Mouse (Mus musculus): ENCODE data around the gene Osbpl9. TPM values are rescaled to one million over a fixed set of nuclear protein-coding genes. Genes with fewer than 3 reads are reported as not detected.

Osbpl9 gene
- polyA plus RNA-seq, 2 experiments: 17.7 to 25.4 TPM

DNA sequence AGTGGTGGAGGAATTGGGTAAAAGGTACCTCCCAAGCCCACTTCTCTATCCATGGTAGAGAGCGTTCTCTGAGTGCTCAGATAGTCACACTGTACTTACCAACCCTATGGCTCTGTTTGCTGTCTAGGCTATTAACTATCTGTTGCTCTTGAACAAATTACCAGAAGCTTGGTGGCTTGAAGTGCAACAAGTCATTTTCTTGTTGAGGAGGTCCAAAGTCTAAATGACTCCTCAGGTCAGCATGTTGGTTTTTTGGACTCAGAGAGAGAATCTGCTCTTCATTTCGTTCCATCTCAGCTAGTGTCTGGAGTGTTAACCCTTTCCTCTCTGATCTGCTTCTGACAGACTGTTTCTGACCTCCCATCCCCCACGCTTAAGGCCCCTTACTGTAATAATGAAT lies 177.0 kb downstream of the Osbpl9 start:
- Histone ChIP-seq H3K27ac (no peak overlapping the region), H3K9ac (replicated peaks) (no peak overlapping the region), H3K27me3 (ENCODE audit: control insufficient read depth, insufficient read depth, low read length) (no peaks in the 10 kb centered on the region), H3K36me3 (replicated peaks; ENCODE audit: control insufficient read depth, insufficient read depth, low read depth) (peaks cover 3% of the 10 kb centered on the region), H3K4me2 (ENCODE audit: low read depth) (no peak overlapping the region), H3K4me1 (replicated peaks; ENCODE audit: control insufficient read depth in 2 of 2, insufficient read depth in 2 of 2, low read length in 1 of 2) (no peaks in the 10 kb centered on the region), H3K9me3 (ENCODE audit: control insufficient read depth, low read length) (no peaks in the 10 kb centered on the region), H3K4me3 (ENCODE audit: insufficient read depth in 1 of 2, low read depth in 2 of 2, low read length in 2 of 2) (no peak overlapping the region)
- TF ChIP-seq CTCF (IDR thresholded peaks at IDR 0.05; ENCODE audit: low read depth): no peak
- TF ChIP-seq EP300 (IDR thresholded peaks at IDR 0.05; ENCODE audit: low read depth): no peak
- WGBS (ENCODE audit: insufficient replicate concordance): 58% methylated on average over 3 of the region's 3 CpGs
- DNase-seq (ENCODE audit: low read depth in 3 of 3, low spot score in 3 of 3) (no peak), ATAC-seq (ENCODE audit: insufficient read depth) (no peak)

DNA sequence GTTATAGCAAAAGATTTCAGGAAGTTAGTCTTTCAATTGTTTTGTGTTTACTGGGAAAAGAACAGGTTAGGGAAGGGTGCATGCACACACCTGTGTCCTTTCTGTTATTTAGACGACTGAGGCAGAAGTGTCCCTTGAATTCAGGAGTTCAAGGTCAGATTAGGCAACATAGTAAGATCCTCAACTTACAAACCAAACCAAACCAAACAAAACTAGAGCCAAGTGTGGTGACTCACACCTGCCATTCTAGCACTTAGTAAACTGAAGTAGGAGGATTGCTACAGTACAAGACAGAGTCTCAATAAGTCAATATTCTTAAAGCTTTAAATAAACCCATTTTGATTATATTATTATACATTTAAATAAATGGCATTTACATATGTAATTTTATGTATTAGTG lies 180.1 kb downstream of the Osbpl9 start:
- H3K9ac ChIP-seq (replicated peaks): no peak overlapping the region
- no peak for ATAC-seq (ENCODE audit: insufficient read depth)
- H3K4me3 ChIP-seq (ENCODE audit: insufficient read depth in 1 of 2, low read depth in 2 of 2, low read length in 2 of 2): no peak overlapping the region
- H3K9me3 ChIP-seq (ENCODE audit: control insufficient read depth, low read length): no peaks in the 10 kb centered on the region
- H3K27me3 ChIP-seq (ENCODE audit: control insufficient read depth, insufficient read depth, low read length): no peaks in the 10 kb centered on the region
- peaks cover 8% of the 10 kb centered on the region for H3K36me3 ChIP-seq (replicated peaks; ENCODE audit: control insufficient read depth, insufficient read depth, low read depth)
- H3K4me2 ChIP-seq (ENCODE audit: low read depth): no peak overlapping the region
- WGBS (ENCODE audit: insufficient replicate concordance): 48% methylated on average over 1 of the region's 1 CpGs
- H3K27ac ChIP-seq: no peak overlapping the region
- no peak for TF ChIP-seq CTCF (IDR thresholded peaks at IDR 0.05; ENCODE audit: low read depth)
- TF ChIP-seq EP300 (IDR thresholded peaks at IDR 0.05; ENCODE audit: low read depth): no peak
- H3K4me1 ChIP-seq (replicated peaks; ENCODE audit: control insufficient read depth in 2 of 2, insufficient read depth in 2 of 2, low read length in 1 of 2): no peaks in the 10 kb centered on the region
- DNase-seq (ENCODE audit: low read depth in 3 of 3, low spot score in 3 of 3): no peak

DNA sequence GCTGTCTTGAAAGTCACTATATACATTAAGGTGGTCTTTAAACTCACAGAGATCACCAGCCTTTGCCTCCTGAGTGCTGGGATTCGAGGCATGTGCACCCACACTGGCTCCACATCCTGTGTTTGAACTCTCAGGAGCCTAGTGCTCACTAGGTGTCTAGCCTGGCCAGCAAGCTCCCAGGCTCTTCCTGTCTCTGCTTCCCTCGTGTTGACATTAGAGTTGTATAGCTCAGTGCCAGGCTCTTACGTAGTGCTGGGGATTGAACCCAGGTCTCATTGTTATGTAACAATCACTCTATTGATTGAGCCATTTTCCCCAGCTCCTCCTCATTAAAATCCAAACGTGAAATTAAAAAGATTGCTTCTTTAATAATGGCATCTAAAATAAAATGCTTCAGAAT lies 182.8 kb downstream of the Osbpl9 start:
- WGBS (ENCODE audit: insufficient replicate concordance): 73% methylated on average over 4 of the region's 4 CpGs

DNA sequence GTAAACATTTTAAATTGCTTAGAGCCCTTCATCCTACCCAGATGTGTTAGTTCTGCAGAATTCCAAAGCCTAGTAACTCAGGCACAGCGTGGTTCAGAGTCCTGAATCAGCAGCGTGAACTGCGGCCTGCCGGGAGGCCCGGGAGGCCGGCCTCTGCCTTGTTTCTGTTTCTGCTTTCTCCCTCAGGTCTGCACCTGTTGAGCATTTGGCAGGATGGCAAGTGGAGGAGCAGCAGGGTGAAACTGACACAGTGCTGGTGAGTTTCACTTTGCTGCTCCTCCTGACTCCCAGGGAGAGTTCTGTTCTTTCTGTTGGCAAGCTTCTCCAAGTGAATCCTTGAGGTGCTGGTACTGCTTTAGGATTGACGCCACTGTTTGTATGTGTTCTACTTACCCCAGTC lies 184.6 kb downstream of the Osbpl9 start:
- DNase-seq (ENCODE audit: low read depth in 3 of 3, low spot score in 3 of 3): no peak
- Histone ChIP-seq H3K4me3 (ENCODE audit: insufficient read depth in 1 of 2, low read depth in 2 of 2, low read length in 2 of 2) (no peak overlapping the region), H3K27me3 (ENCODE audit: control insufficient read depth, insufficient read depth, low read length) (no peaks in the 10 kb centered on the region), H3K9me3 (ENCODE audit: control insufficient read depth, low read length) (no peaks in the 10 kb centered on the region), H3K4me2 (ENCODE audit: low read depth) (no peak overlapping the region), H3K9ac (replicated peaks) (no peak overlapping the region), H3K27ac (no peak overlapping the region), H3K36me3 (replicated peaks; ENCODE audit: control insufficient read depth, insufficient read depth, low read depth) (peaks cover 13% of the 10 kb centered on the region), H3K4me1 (replicated peaks; ENCODE audit: control insufficient read depth in 2 of 2, insufficient read depth in 2 of 2, low read length in 1 of 2) (no peaks in the 10 kb centered on the region)
- TF ChIP-seq CTCF (IDR thresholded peaks at IDR 0.05; ENCODE audit: low read depth) (no peak), EP300 (IDR thresholded peaks at IDR 0.05; ENCODE audit: low read depth) (no peak)
- WGBS (ENCODE audit: insufficient replicate concordance): 87% methylated on average over 7 of the region's 7 CpGs
- no peak for ATAC-seq (ENCODE audit: insufficient read depth)

More for the DNA sequence above, 182.8 kb downstream of the Osbpl9 start:
- Histone ChIP-seq H3K9me3 (ENCODE audit: control insufficient read depth, low read length) (no peaks in the 10 kb centered on the region), H3K27me3 (ENCODE audit: control insufficient read depth, insufficient read depth, low read length) (no peaks in the 10 kb centered on the region), H3K9ac (replicated peaks) (no peak overlapping the region), H3K27ac (no peak overlapping the region), H3K4me1 (replicated peaks; ENCODE audit: control insufficient read depth in 2 of 2, insufficient read depth in 2 of 2, low read length in 1 of 2) (no peaks in the 10 kb centered on the region), H3K4me3 (ENCODE audit: insufficient read depth in 1 of 2, low read depth in 2 of 2, low read length in 2 of 2) (no peak overlapping the region), H3K36me3 (replicated peaks; ENCODE audit: control insufficient read depth, insufficient read depth, low read depth) (peaks cover 13% of the 10 kb centered on the region), H3K4me2 (ENCODE audit: low read depth) (no peak overlapping the region)
- no peak for DNase-seq (ENCODE audit: low read depth in 3 of 3, low spot score in 3 of 3)
- no peak for ATAC-seq (ENCODE audit: insufficient read depth)
- no peak for TF ChIP-seq CTCF (IDR thresholded peaks at IDR 0.05; ENCODE audit: low read depth)
- no peak for TF ChIP-seq EP300 (IDR thresholded peaks at IDR 0.05; ENCODE audit: low read depth)

DNA sequence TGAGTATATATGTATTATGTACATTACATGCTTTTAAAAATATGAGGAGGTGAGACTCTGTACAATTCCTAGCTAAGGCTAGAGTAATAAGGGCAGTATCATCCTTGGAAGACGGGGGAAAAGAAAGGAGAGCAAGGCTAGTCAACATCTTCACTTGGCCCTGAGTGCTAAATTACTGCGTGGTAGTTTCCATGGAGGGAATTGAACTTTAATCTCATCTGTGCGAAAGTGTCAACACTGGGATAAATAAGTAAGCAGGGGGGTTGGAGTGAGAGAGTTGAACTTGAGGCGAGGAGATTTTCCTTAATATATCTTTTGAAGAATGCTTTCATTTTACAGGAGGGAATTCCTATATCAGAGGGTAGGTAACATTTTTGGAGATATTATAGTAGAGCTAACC lies 188.0 kb downstream of the Osbpl9 start:
- H3K9me3 ChIP-seq (ENCODE audit: control insufficient read depth, low read length): no peaks in the 10 kb centered on the region
- no peak for ATAC-seq (ENCODE audit: insufficient read depth)
- no peak overlapping the region for H3K9ac ChIP-seq (replicated peaks)
- H3K4me2 ChIP-seq (ENCODE audit: low read depth): no peak overlapping the region
- TF ChIP-seq EP300 (IDR thresholded peaks at IDR 0.05; ENCODE audit: low read depth) (no peak), CTCF (IDR thresholded peaks at IDR 0.05; ENCODE audit: low read depth) (no peak)
- peaks cover 8% of the 10 kb centered on the region for H3K36me3 ChIP-seq (replicated peaks; ENCODE audit: control insufficient read depth, insufficient read depth, low read depth)
- WGBS (ENCODE audit: insufficient replicate concordance): 76% methylated on average over 4 of the region's 4 CpGs
- no peak overlapping the region for H3K27ac ChIP-seq
- no peak for DNase-seq (ENCODE audit: low read depth in 3 of 3, low spot score in 3 of 3)
- no peaks in the 10 kb centered on the region; a peak in 1 of 4 replicates for H3K4me1 ChIP-seq (replicated peaks; ENCODE audit: control insufficient read depth in 2 of 2, insufficient read depth in 2 of 2, low read length in 1 of 2)
- no peaks in the 10 kb centered on the region for H3K27me3 ChIP-seq (ENCODE audit: control insufficient read depth, insufficient read depth, low read length)
- no peak overlapping the region for H3K4me3 ChIP-seq (ENCODE audit: insufficient read depth in 1 of 2, low read depth in 2 of 2, low read length in 2 of 2)

MicroRNAs within 50 kb of the gene (microRNA counts, 519-probe panel; counts per million panel counts)
- 69.9 counts per million for microRNA mmu-miR-761

Small RNAs within 50 kb of the gene (microRNA-seq; reads per million reads assigned to microRNA genes)
- gene Mir761: not detected

Other genes with a start within 250 kb of the Osbpl9 start
- 31.8 and 40.4 TPM in 2 replicates for gene Nrd1, start 201.6 kb downstream of the Osbpl9 start, polyA plus RNA-seq (2012; rRNA removed)
- gene Nrd1, start 201.6 kb downstream of the Osbpl9 start, polyA plus RNA-seq (2014; fragmentation: Nextera tagmentation; extraction: Ambion mirVana): 23.0 and 23.6 TPM in 2 replicates
- gene Calr4, start 32.2 kb upstream of the Osbpl9 start, polyA plus RNA-seq (2012; rRNA removed): 0.02 and 0.03 TPM in 2 replicates
- gene Calr4, start 32.2 kb upstream of the Osbpl9 start, polyA plus RNA-seq (2014; fragmentation: Nextera tagmentation; extraction: Ambion mirVana): not detected in 2 replicates
- 14.9 and 20.7 TPM in 2 replicates for gene Eps15, start 78.0 kb upstream of the Osbpl9 start, polyA plus RNA-seq (2012; rRNA removed)
- 40.1 and 43.0 TPM in 2 replicates for gene Eps15, start 78.0 kb upstream of the Osbpl9 start, polyA plus RNA-seq (2014; fragmentation: Nextera tagmentation; extraction: Ambion mirVana)
- gene Ttc39a, start 204.4 kb upstream of the Osbpl9 start, polyA plus RNA-seq (2012; rRNA removed): 8.7 and 11.7 TPM in 2 replicates
- gene Ttc39a, start 204.4 kb upstream of the Osbpl9 start, polyA plus RNA-seq (2014; fragmentation: Nextera tagmentation; extraction: Ambion mirVana): 13.6 and 15.4 TPM in 2 replicates